Mouse (Mus musculus) gastrocnemius, postnatal 10 days (tissue): ENCODE results near the gene Utrn. TPM values are rescaled to one million over a fixed set of nuclear protein-coding genes. Genes with fewer than 3 reads are reported as not detected.

Source experiments
- DNase-seq: peaks from one replicate; pipeline ENCODE4 v3.0.0; 2021; ENCODE audit warnings: mixed read lengths
- total RNA-seq, 2 experiments: library from RNA; stranded (reverse); gene quantifications; 2 replicates each; pipeline ENCODE4 v1.2.3; 2021

Gene Utrn
- total RNA-seq, 2 experiments from 2014 or later = 60.0 to 71.8 TPM

- DNase-seq = no peak
These were observed 681 bp upstream of the Utrn start for GRCm38 (mm10) chr10:12869846-12870245.

GRCm38 (mm10) chr10:12868189-12869028 lies 756 bp downstream of the Utrn start:
- DNase-seq = peak; percentile 69

GRCm38 (mm10) chr10:12867733-12868188 lies 1.4 kb downstream of the Utrn start:
- DNase-seq = no peak

- DNase-seq = peak; percentile 29
These were observed 2.0 kb downstream of the Utrn start for GRCm38 (mm10) chr10:12866971-12867732.

GRCm38 (mm10) chr10:12865201-12865600 lies 4.0 kb downstream of the Utrn start:
- peak; percentile 29 for DNase-seq

GRCm38 (mm10) chr10:12863581-12863980 lies 5.6 kb downstream of the Utrn start:
- DNase-seq = no peak

- DNase-seq = no peak
These were observed 7.1 kb downstream of the Utrn start for GRCm38 (mm10) chr10:12862047-12862446.

GRCm38 (mm10) chr10:12861381-12861780 lies 7.8 kb downstream of the Utrn start:
- no peak for DNase-seq

GRCm38 (mm10) chr10:12860765-12861164 lies 8.4 kb downstream of the Utrn start:
- no peak for DNase-seq

GRCm38 (mm10) chr10:12860331-12860730 lies 8.8 kb downstream of the Utrn start:
- no peak for DNase-seq

- DNase-seq = no peak
These were observed 11.1 kb downstream of the Utrn start for GRCm38 (mm10) chr10:12858017-12858416.

- no peak for DNase-seq
These were observed 14.9 kb downstream of the Utrn start for GRCm38 (mm10) chr10:12854298-12854697.

- DNase-seq = no peak
These were observed 15.4 kb downstream of the Utrn start for GRCm38 (mm10) chr10:12853776-12854175.

GRCm38 (mm10) chr10:12853196-12853620 lies 16.0 kb downstream of the Utrn start:
- DNase-seq = no peak

GRCm38 (mm10) chr10:12852416-12853195 lies 16.6 kb downstream of the Utrn start:
- DNase-seq = no peak

GRCm38 (mm10) chr10:12850781-12851471 lies 18.2 kb downstream of the Utrn start:
- no peak for DNase-seq

- no peak for DNase-seq
These were observed 20.6 kb downstream of the Utrn start for GRCm38 (mm10) chr10:12848322-12849108.

GRCm38 (mm10) chr10:12842543-12842942 lies 26.6 kb downstream of the Utrn start:
- DNase-seq = no peak

GRCm38 (mm10) chr10:12841497-12841896 lies 27.7 kb downstream of the Utrn start:
- DNase-seq = no peak

GRCm38 (mm10) chr10:12837636-12838035 lies 31.5 kb downstream of the Utrn start:
- DNase-seq = peak; percentile 33
